Mouse (Mus musculus) frontal cortex, postnatal 14 days (tissue): ENCODE measurements around the gene Hoxa10.
A peak's percentile ranks its signal among the peaks of the same experiment; 100 is the strongest.

ENCODE experiments used
- DNase-seq, 2 experiments: peaks; one replicate each; pipeline ENCODE4 v3.0.0; 2022; ENCODE audit warnings: low spot score in 2 of 2

Gene Hoxa10

GRCm38 (mm10) chr6:52240389-52241000, at the start of gene Hoxa10:
Gene Hoxa10, minus strand, starts transcription at chr6:52240854.
- DNase-seq = no peak

GRCm38 (mm10) chr6:52290186-52290585, 49.5 kb upstream of the Hoxa10 start:
- DNase-seq = no peak

GRCm38 (mm10) chr6:52283896-52284295, 43.2 kb upstream of the Hoxa10 start:
- no peak for DNase-seq

- no peak for DNase-seq
These were observed 40.4 kb upstream of the Hoxa10 start for GRCm38 (mm10) chr6:52281084-52281483.

GRCm38 (mm10) chr6:52276920-52277319, 36.3 kb upstream of the Hoxa10 start:
- no peak for DNase-seq

- no peak for DNase-seq
These were observed 35.7 kb upstream of the Hoxa10 start for GRCm38 (mm10) chr6:52276382-52276781.

- no peak for DNase-seq
These were observed 35.1 kb upstream of the Hoxa10 start for GRCm38 (mm10) chr6:52275563-52276280.

- DNase-seq = no peak
These were observed 33.9 kb upstream of the Hoxa10 start for GRCm38 (mm10) chr6:52274576-52274975.

- no peak for DNase-seq
These were observed 33.1 kb upstream of the Hoxa10 start for GRCm38 (mm10) chr6:52273656-52274280.

- DNase-seq = no peak
These were observed 32.4 kb upstream of the Hoxa10 start for GRCm38 (mm10) chr6:52272766-52273655.

- DNase-seq = peak in 1 of 2 experiments; percentile 60
These were observed 30.1 kb upstream of the Hoxa10 start for GRCm38 (mm10) chr6:52270494-52271480.

GRCm38 (mm10) chr6:52268756-52269155, 28.1 kb upstream of the Hoxa10 start:
- no peak for DNase-seq

- no peak for DNase-seq
These were observed 27.7 kb upstream of the Hoxa10 start for GRCm38 (mm10) chr6:52268341-52268740.

- DNase-seq = no peak
These were observed 27.0 kb upstream of the Hoxa10 start for GRCm38 (mm10) chr6:52267691-52268090.

GRCm38 (mm10) chr6:52267221-52267620, 26.6 kb upstream of the Hoxa10 start:
- DNase-seq = no peak

- DNase-seq = no peak
These were observed 26.0 kb upstream of the Hoxa10 start for GRCm38 (mm10) chr6:52266666-52266985.

- DNase-seq = no peak
These were observed 25.4 kb upstream of the Hoxa10 start for GRCm38 (mm10) chr6:52265913-52266665.

- no peak for DNase-seq
These were observed 24.8 kb upstream of the Hoxa10 start for GRCm38 (mm10) chr6:52265306-52265912.

GRCm38 (mm10) chr6:52264106-52264790, 23.6 kb upstream of the Hoxa10 start:
- DNase-seq = no peak
